Mouse (Mus musculus) liver, embryonic 16.5 days (tissue): Measurements from ENCODE around the gene Pcnp. TPM values are rescaled to one million over a fixed set of nuclear protein-coding genes. Genes with fewer than 3 reads are reported as not detected.
"Not testable (repeated sequence)": the region's sequence is repeated elsewhere in the genome, so short reads cannot be mapped to it uniquely, and the experiment has no call there.

ENCODE experiments used
- ATAC-seq: fragments of 200-750 bp; cut with Nextera tagmentation; 2 replicates; pipeline ENCODE4 v1.8.0; 2017; ENCODE audit warnings: low read depth, mild to moderate bottlenecking, moderate number of reproducible peaks, moderate library complexity
- H3K27ac ChIP-seq: fragments of 300-500 bp; sonication (generic); 2 replicates; pipeline ENCODE4 v1.5.1; 2014; ENCODE audit warnings: mild to moderate bottlenecking, low read length
- H3K27me3 ChIP-seq: fragments of 300-500 bp; sonication (generic); 2 replicates; pipeline ENCODE4 v1.6.1; 2014; ENCODE audit warnings: low read depth, low read length, mixed read lengths; ENCODE audit not compliant: control insufficient read depth, insufficient read depth
- H3K36me3 ChIP-seq: fragments of 300-500 bp; sonication (generic); 2 replicates; pipeline ENCODE4 v1.6.1; 2014; ENCODE audit warnings: mild to moderate bottlenecking; ENCODE audit not compliant: control insufficient read depth, insufficient read depth
- H3K4me1 ChIP-seq: fragments of 300-500 bp; sonication (generic); 2 replicates; pipeline ENCODE4 v1.6.1; 2014; ENCODE audit warnings: low read depth, low read length, mixed read lengths; ENCODE audit not compliant: control insufficient read depth
- H3K4me2 ChIP-seq: fragments of 300-500 bp; sonication (generic); 2 replicates; pipeline ENCODE4 v1.6.1; 2014; ENCODE audit warnings: low read depth, low read length, mixed read lengths
- H3K4me3 ChIP-seq: fragments of 300-500 bp; sonication (generic); 2 replicates; pipeline ENCODE4 v1.5.1; 2014; ENCODE audit warnings: low read depth, mild to moderate bottlenecking, low read length
- H3K9ac ChIP-seq: fragments of 300-500 bp; sonication (generic); 2 replicates; pipeline ENCODE4 v1.6.1; 2014; ENCODE audit warnings: low read depth, low read length
- H3K9me3 ChIP-seq: fragments of 300-500 bp; sonication (generic); replicated peaks from 2 replicates; pipeline ENCODE4 v1.6.1; 2016; ENCODE audit warnings: low read length; ENCODE audit not compliant: control insufficient read depth
- WGBS: fragments of 180-500 bp; shearing (Covaris S2); extraction: QIAGEN DNeasy Blood & Tissue Kit; methylation state at CpG from one replicate; pipeline ENCODE4 v1.1.7; 2014; ENCODE audit not compliant: insufficient replicate concordance; 5-methylcytosine and 5-hydroxymethylcytosine counted together
- polyA plus RNA-seq: library from polyadenylated mRNA; unstranded; fragments of >200 nt; fragmentation: Nextera tagmentation; extraction: Ambion mirVana; gene quantifications from 2 replicates; pipeline ENCODE4 v1.2.1, GENCODE M21; 2015

Pcnp gene
- polyA plus RNA-seq, 1 experiment from 2014 or later, result 76.6 TPM

- Histone ChIP-seq H3K4me2 (no peak overlapping the region), H3K4me1 (peaks cover 48% of the 10 kb centered on the region), H3K27ac (peak overlapping the region; percentile 50; the same call in 1 of the 2 replicates), H3K9me3 (no peaks in the 10 kb centered on the region), H3K36me3 (no peaks in the 10 kb centered on the region), H3K9ac (no peak overlapping the region), H3K4me3 (no peak overlapping the region), H3K27me3 (no peaks in the 10 kb centered on the region)
- ATAC-seq, result no peak
- 74% methylated on average over 6 of the region's 6 CpGs for WGBS
Measured at GRCm38 (mm10) chr16:56068523-56069070, 39.1 kb upstream of the Pcnp start.

DNA sequence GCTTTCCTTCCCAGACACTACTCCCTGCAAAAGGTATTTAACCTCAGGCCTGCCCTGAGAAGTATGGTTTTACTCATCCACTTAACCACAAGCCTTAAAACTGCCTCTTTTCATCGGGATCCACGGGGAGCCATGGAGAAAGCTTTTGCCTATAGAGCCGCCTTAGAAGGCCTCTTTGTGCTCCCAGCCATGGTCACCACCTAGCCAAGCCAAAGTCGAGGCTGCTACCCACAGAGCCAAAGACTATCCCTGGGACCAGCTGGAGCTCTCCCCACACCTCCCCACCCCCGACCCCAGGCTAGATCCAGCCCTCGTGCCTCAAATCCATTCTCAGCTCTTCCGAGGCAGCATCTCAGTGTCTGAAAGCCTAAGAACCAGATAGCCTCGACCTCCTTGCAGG, 36.6 kb upstream of the Pcnp start:
- H3K9me3 ChIP-seq, result no peaks in the 10 kb centered on the region
- H3K4me2 ChIP-seq, result no peak overlapping the region
- no peak for ATAC-seq
- H3K9ac ChIP-seq, result no peak overlapping the region
- WGBS, result 52% methylated on average over 8 of the region's 8 CpGs
- no peak overlapping the region for H3K27ac ChIP-seq
- peaks cover 29% of the 10 kb centered on the region for H3K4me1 ChIP-seq
- H3K36me3 ChIP-seq, result no peaks in the 10 kb centered on the region
- H3K4me3 ChIP-seq, result no peak overlapping the region
- no peaks in the 10 kb centered on the region for H3K27me3 ChIP-seq

DNA sequence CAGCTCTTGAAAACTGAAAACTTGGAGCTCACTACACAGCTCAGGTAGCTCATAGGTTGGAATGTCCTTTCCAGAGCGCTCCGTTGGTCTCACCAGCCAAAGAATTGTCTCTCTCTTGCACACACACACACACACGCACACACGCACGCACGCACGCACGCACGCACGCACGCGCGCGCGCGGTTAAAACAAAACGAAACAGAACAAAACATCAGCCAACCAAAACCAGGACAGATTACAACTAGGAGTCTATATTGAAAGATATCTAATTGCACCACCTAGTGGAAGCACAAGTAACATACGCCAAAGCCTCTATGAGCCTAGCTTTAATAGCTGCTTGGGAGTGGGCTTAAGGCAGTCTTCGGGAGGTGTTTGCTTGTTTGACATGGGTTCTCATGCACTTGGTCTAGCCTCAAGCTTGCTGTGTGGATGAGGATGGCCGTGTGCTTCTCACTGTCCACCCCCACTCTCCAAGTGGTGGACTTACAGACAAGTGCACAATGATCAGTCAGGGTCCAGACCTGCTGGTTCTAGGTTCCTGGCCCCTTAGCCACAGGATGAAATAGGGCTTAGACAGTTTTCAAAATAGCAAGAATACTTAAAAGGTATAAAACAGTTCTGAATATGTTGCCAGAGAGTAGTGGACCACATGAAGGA, 34.9 kb upstream of the Pcnp start:
- Histone ChIP-seq H3K9me3 (no peaks in the 10 kb centered on the region), H3K27me3 (no peaks in the 10 kb centered on the region), H3K9ac (peak overlapping the region; percentile 74), H3K27ac (peak overlapping the region; percentile 76), H3K4me3 (peak overlapping the region; percentile 71), H3K36me3 (no peaks in the 10 kb centered on the region), H3K4me2 (peak overlapping the region; percentile 78), H3K4me1 (peaks cover 21% of the 10 kb centered on the region)
- 2% methylated on average over 20 of the region's 20 CpGs for WGBS
- ATAC-seq, result peak; percentile 80

GRCm38 (mm10) chr16:56062981-56063380, 33.4 kb upstream of the Pcnp start:
- H3K36me3 ChIP-seq, result no peaks in the 10 kb centered on the region
- 74% methylated on average over 11 of the region's 11 CpGs for WGBS
- H3K27me3 ChIP-seq, result no peaks in the 10 kb centered on the region
- no peak overlapping the region for H3K4me3 ChIP-seq
- H3K4me1 ChIP-seq, result peaks cover 8% of the 10 kb centered on the region
- no peak overlapping the region for H3K4me2 ChIP-seq
- no peaks in the 10 kb centered on the region for H3K9me3 ChIP-seq
- no peak overlapping the region for H3K27ac ChIP-seq
- H3K9ac ChIP-seq, result no peak overlapping the region
- no peak for ATAC-seq

- WGBS, result 43% methylated on average over 7 of the region's 7 CpGs
- Histone ChIP-seq H3K27me3 (no peaks in the 10 kb centered on the region), H3K4me1 (peaks cover 2% of the 10 kb centered on the region), H3K4me2 (no peak overlapping the region), H3K9me3 (no peaks in the 10 kb centered on the region), H3K27ac (no peak overlapping the region), H3K9ac (no peak overlapping the region), H3K36me3 (no peaks in the 10 kb centered on the region), H3K4me3 (no peak overlapping the region)
- ATAC-seq, result no peak
Measured at GRCm38 (mm10) chr16:56061995-56062594, 32.6 kb upstream of the Pcnp start.

DNA sequence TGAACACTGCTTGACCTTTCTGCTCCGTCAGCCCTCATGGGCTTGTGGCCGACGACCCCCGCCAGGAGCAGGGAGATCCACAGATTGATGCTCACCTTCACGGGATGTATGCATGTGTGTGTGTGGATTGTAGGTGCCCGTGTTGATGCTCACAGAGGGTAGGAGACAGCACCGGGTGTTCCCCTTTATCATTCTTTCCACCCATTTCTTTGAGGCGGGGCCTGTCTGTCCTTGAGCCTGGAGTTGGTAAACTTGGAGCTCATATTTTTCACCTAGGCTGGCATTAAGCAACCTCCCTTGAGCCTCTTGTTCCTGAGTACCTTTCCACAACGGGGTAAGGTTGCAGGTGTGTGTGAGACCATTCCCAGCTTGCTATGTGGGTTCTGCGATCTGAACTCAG, 28.6 kb upstream of the Pcnp start:
- whole genome bisulfite sequencing, result 59% methylated on average over 10 of the region's 10 CpGs
- no peak for ATAC-seq
- H3K27ac ChIP-seq, result no peak overlapping the region
- H3K4me1 ChIP-seq, result no peaks in the 10 kb centered on the region; the same call in 1 of the 2 replicates
- no peak overlapping the region for H3K4me2 ChIP-seq
- H3K4me3 ChIP-seq, result no peak overlapping the region
- no peaks in the 10 kb centered on the region for H3K36me3 ChIP-seq
- H3K27me3 ChIP-seq, result no peaks in the 10 kb centered on the region
- no peaks in the 10 kb centered on the region for H3K9me3 ChIP-seq
- H3K9ac ChIP-seq, result no peak overlapping the region

DNA sequence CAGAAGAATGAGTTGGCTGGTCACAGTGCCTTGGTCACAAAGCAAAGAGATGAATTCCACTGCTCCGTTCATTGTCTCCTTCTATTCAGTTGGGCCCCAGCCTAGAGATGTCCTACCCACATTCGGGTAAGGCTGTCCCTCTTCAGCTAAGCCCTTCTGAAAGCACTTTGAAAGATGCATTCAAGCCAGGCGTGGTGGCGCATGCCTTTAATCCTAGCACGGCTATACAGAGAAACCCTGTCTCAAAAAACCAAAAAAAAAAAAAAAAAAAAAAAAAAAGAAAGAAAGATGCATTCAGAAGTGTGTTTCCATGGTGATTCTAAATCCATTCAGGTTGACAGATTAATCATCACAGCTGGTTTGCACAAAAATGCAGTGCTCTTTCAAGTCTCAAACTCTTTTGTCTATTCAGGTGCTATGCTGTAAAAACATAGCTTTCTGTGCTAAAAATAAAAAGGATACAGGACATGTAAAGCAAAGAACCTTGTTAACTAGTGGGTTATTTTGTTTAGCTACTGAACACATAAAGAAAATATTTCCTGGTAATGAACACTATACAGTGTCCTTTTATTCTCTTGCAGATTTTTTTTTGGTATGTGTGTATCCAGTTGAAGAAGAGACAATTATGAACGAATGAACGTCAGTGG, 27.5 kb upstream of the Pcnp start:
- H3K9ac ChIP-seq, result no peak overlapping the region
- H3K4me1 ChIP-seq, result no peaks in the 10 kb centered on the region; the same call in 1 of the 2 replicates
- H3K4me3 ChIP-seq, result no peak overlapping the region
- no peak overlapping the region for H3K4me2 ChIP-seq
- no peaks in the 10 kb centered on the region for H3K36me3 ChIP-seq
- H3K27ac ChIP-seq, result no peak overlapping the region
- no peak for ATAC-seq
- H3K9me3 ChIP-seq, result no peaks in the 10 kb centered on the region
- H3K27me3 ChIP-seq, result no peaks in the 10 kb centered on the region
- WGBS, result 74% methylated on average over 7 of the region's 7 CpGs

GRCm38 (mm10) chr16:56055911-56056310, 26.4 kb upstream of the Pcnp start:
- Histone ChIP-seq H3K27me3 (no peaks in the 10 kb centered on the region), H3K36me3 (no peaks in the 10 kb centered on the region), H3K4me1 (no peaks in the 10 kb centered on the region; the same call in 1 of the 2 replicates), H3K4me2 (no peak overlapping the region), H3K27ac (no peak overlapping the region), H3K9ac (no peak overlapping the region), H3K4me3 (no peak overlapping the region), H3K9me3 (no peaks in the 10 kb centered on the region)
- ATAC-seq, result no peak
- 73% methylated on average over 3 of the region's 3 CpGs for WGBS

DNA sequence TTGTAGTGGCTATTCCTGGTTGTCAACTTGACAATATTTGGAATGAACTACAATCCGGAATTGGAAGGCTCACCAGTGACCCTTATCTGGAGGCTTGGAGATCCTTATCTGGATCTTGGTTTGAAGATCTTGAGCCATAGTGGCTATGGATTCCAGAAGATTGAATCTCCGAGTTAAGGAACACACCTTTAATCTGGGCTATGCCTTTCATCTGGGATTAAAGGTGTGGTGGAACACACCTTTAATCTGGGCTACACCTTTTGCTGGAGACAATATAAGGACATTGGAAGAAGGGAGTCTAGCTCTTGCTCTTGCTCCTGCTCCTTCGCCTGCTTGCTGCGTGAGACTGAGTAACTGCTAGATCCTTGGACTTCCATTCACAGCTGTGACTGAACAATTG, 18.5 kb upstream of the Pcnp start, which contains the start of gene Senp7:
Gene Senp7, plus strand, starts transcription at position 301 of the 400 bp plus-strand sequence.
- H3K27me3 ChIP-seq, H3K4me3 ChIP-seq, H3K9ac ChIP-seq, H3K27ac ChIP-seq, H3K4me2 ChIP-seq, H3K36me3 ChIP-seq, H3K9me3 ChIP-seq, H3K4me1 ChIP-seq, ATAC-seq: not testable (repeated sequence)
- no CpG with 5 or more reads among the region's 4 CpGs for WGBS
